Mouse (Mus musculus): Measurements from ENCODE around the gene Prkca. TPM values are rescaled to one million over a fixed set of nuclear protein-coding genes. Genes with fewer than 3 reads are reported as not detected.

Gene Prkca
- total RNA-seq, 1 experiment, result 8.4 TPM

- no peaks in the 10 kb centered on the region for H3K36me3 ChIP-seq (ENCODE audit: control insufficient read depth, insufficient read depth, low read length, poor library complexity, severe bottlenecking)
- H3K9me3 ChIP-seq (ENCODE audit: control insufficient read depth, insufficient read depth, low read depth, low read length), result no peaks in the 10 kb centered on the region
- peaks cover 0 to 2% of the 10 kb centered on the region in 2 experiments; a peak in 1 of 4 replicates for H3K4me1 ChIP-seq (ENCODE audit: control insufficient read depth in 2 of 2, insufficient read depth in 2 of 2, low read length in 2 of 2, poor library complexity in 1 of 2)
- TF ChIP-seq ZNF384 (IDR thresholded peaks at IDR 0.05; ENCODE audit: low read depth, low read length) (no peak), ZC3H11A (IDR thresholded peaks at IDR 0.05; ENCODE audit: borderline replicate concordance, low read depth, low read length) (no peak), CHD2 (IDR thresholded peaks at IDR 0.05; ENCODE audit: low read depth, low read length) (no peak)
- no peak for DNase-seq (ENCODE audit: low read depth, low spot score)
- H3K9ac ChIP-seq (ENCODE audit: insufficient read depth, low read depth, low read length, poor library complexity, severe bottlenecking), result no peak overlapping the region
- in situ Hi-C loops (cut with MboI; ENCODE audit: low sequenced_read_pairs in 2 of 2, unreplicated experiment in 2 of 2), result no loop called here
- H3K27ac ChIP-seq (ENCODE audit: insufficient read depth, low read depth, low read length, poor library complexity, severe bottlenecking), result no peak overlapping the region
- H3K4me3 ChIP-seq (ENCODE audit: insufficient read depth in 1 of 2, low read depth in 1 of 2, low read length in 2 of 2, poor library complexity in 1 of 2, severe bottlenecking in 1 of 2), result no peak overlapping the region
Measured at GRCm38 (mm10) chr11:108226248-108226647, 117.5 kb downstream of the Prkca start.

GRCm38 (mm10) chr11:108224233-108224973, 119.3 kb downstream of the Prkca start:
- no peak overlapping the region for H3K9ac ChIP-seq (ENCODE audit: insufficient read depth, low read depth, low read length, poor library complexity, severe bottlenecking)
- H3K4me1 ChIP-seq (ENCODE audit: control insufficient read depth in 2 of 2, insufficient read depth in 2 of 2, low read length in 2 of 2, poor library complexity in 1 of 2), result peaks cover 0 to 2% of the 10 kb centered on the region in 2 experiments; a peak in 1 of 4 replicates
- H3K4me3 ChIP-seq (ENCODE audit: insufficient read depth in 1 of 2, low read depth in 1 of 2, low read length in 2 of 2, poor library complexity in 1 of 2, severe bottlenecking in 1 of 2), result no peak overlapping the region
- DNase-seq (ENCODE audit: low read depth, low spot score), result no peak
- H3K36me3 ChIP-seq (ENCODE audit: control insufficient read depth, insufficient read depth, low read length, poor library complexity, severe bottlenecking), result no peaks in the 10 kb centered on the region
- H3K27ac ChIP-seq (ENCODE audit: insufficient read depth, low read depth, low read length, poor library complexity, severe bottlenecking), result no peak overlapping the region; the same call in 1 of the 2 replicates
- H3K9me3 ChIP-seq (ENCODE audit: control insufficient read depth, insufficient read depth, low read depth, low read length), result no peaks in the 10 kb centered on the region
- in situ Hi-C loops (cut with MboI; ENCODE audit: low sequenced_read_pairs in 2 of 2, unreplicated experiment in 2 of 2), result no loop called here
- no peak for TF ChIP-seq ZNF384 (IDR thresholded peaks at IDR 0.05; ENCODE audit: low read depth, low read length)
- no peak for TF ChIP-seq CHD2 (IDR thresholded peaks at IDR 0.05; ENCODE audit: low read depth, low read length)
- TF ChIP-seq MAFK (IDR thresholded peaks at IDR 0.05; ENCODE audit: insufficient read depth, low read depth, low read length), result no peak
- no peak for TF ChIP-seq HCFC1 (IDR thresholded peaks at IDR 0.05; ENCODE audit: borderline replicate concordance, insufficient read depth, low read length)
- no peak for TF ChIP-seq ZC3H11A (IDR thresholded peaks at IDR 0.05; ENCODE audit: borderline replicate concordance, low read depth, low read length)

GRCm38 (mm10) chr11:108223613-108224232, 120.0 kb downstream of the Prkca start:
- no peak for DNase-seq (ENCODE audit: low read depth, low spot score)
- H3K4me1 ChIP-seq (ENCODE audit: control insufficient read depth in 2 of 2, insufficient read depth in 2 of 2, low read length in 2 of 2, poor library complexity in 1 of 2), result peaks cover 0 to 2% of the 10 kb centered on the region in 2 experiments; a peak in 1 of 4 replicates
- in situ Hi-C loops (cut with MboI; ENCODE audit: low sequenced_read_pairs in 2 of 2, unreplicated experiment in 2 of 2), result no loop called here
- H3K4me3 ChIP-seq (ENCODE audit: insufficient read depth in 1 of 2, low read depth in 1 of 2, low read length in 2 of 2, poor library complexity in 1 of 2, severe bottlenecking in 1 of 2), result no peak overlapping the region
- no peak for TF ChIP-seq CHD2 (IDR thresholded peaks at IDR 0.05; ENCODE audit: low read depth, low read length)
- TF ChIP-seq ZNF384 (IDR thresholded peaks at IDR 0.05; ENCODE audit: low read depth, low read length), result no peak
- no peak for TF ChIP-seq ZC3H11A (IDR thresholded peaks at IDR 0.05; ENCODE audit: borderline replicate concordance, low read depth, low read length)
- no peak for TF ChIP-seq HCFC1 (IDR thresholded peaks at IDR 0.05; ENCODE audit: borderline replicate concordance, insufficient read depth, low read length)
- no peak for TF ChIP-seq MAFK (IDR thresholded peaks at IDR 0.05; ENCODE audit: insufficient read depth, low read depth, low read length)
- no peak overlapping the region for H3K27ac ChIP-seq (ENCODE audit: insufficient read depth, low read depth, low read length, poor library complexity, severe bottlenecking)
- H3K9ac ChIP-seq (ENCODE audit: insufficient read depth, low read depth, low read length, poor library complexity, severe bottlenecking), result no peak overlapping the region
- H3K36me3 ChIP-seq (ENCODE audit: control insufficient read depth, insufficient read depth, low read length, poor library complexity, severe bottlenecking), result no peaks in the 10 kb centered on the region
- H3K9me3 ChIP-seq (ENCODE audit: control insufficient read depth, insufficient read depth, low read depth, low read length), result no peaks in the 10 kb centered on the region

GRCm38 (mm10) chr11:108223154-108223553, 120.6 kb downstream of the Prkca start:
- Histone ChIP-seq H3K9ac (ENCODE audit: insufficient read depth, low read depth, low read length, poor library complexity, severe bottlenecking) (no peak overlapping the region), H3K36me3 (ENCODE audit: control insufficient read depth, insufficient read depth, low read length, poor library complexity, severe bottlenecking) (no peaks in the 10 kb centered on the region), H3K9me3 (ENCODE audit: control insufficient read depth, insufficient read depth, low read depth, low read length) (no peaks in the 10 kb centered on the region), H3K4me1 (ENCODE audit: control insufficient read depth in 2 of 2, insufficient read depth in 2 of 2, low read length in 2 of 2, poor library complexity in 1 of 2) (peaks cover 0 to 2% of the 10 kb centered on the region in 2 experiments; a peak in 1 of 4 replicates), H3K4me3 (ENCODE audit: insufficient read depth in 1 of 2, low read depth in 1 of 2, low read length in 2 of 2, poor library complexity in 1 of 2, severe bottlenecking in 1 of 2) (no peak overlapping the region), H3K27ac (ENCODE audit: insufficient read depth, low read depth, low read length, poor library complexity, severe bottlenecking) (no peak overlapping the region)
- TF ChIP-seq ZNF384 (IDR thresholded peaks at IDR 0.05; ENCODE audit: low read depth, low read length) (no peak), MAFK (IDR thresholded peaks at IDR 0.05; ENCODE audit: insufficient read depth, low read depth, low read length) (no peak), ZC3H11A (IDR thresholded peaks at IDR 0.05; ENCODE audit: borderline replicate concordance, low read depth, low read length) (no peak), HCFC1 (IDR thresholded peaks at IDR 0.05; ENCODE audit: borderline replicate concordance, insufficient read depth, low read length) (no peak), CHD2 (IDR thresholded peaks at IDR 0.05; ENCODE audit: low read depth, low read length) (no peak)
- in situ Hi-C loops (cut with MboI; ENCODE audit: low sequenced_read_pairs in 2 of 2, unreplicated experiment in 2 of 2), result no loop called here
- DNase-seq (ENCODE audit: low read depth, low spot score), result no peak
